Mouse (Mus musculus) megakaryocyte, embryonic 14.5 days (primary cell): ENCODE measurements around the gene Slc48a1.

ENCODE experiments used
- FLI1 ChIP-seq: IDR thresholded peaks from 2 replicates; pipeline ENCODE4 v1.6.1; 2012; ENCODE audit warnings: low read length, inconsistent platforms, mixed read lengths
- GATA1 ChIP-seq: IDR thresholded peaks from 3 replicates; pipeline ENCODE4 v1.6.1; 2012; ENCODE audit warnings: mixed read lengths, low read length, inconsistent platforms, borderline replicate concordance

GRCm38 (mm10) chr15:97780611-97781031 lies 2.3 kb downstream of the Slc48a1 start:
- TF ChIP-seq FLI1 = no peak
- TF ChIP-seq GATA1 = no peak
